Mouse (Mus musculus) R1 (cell line): ENCODE measurements around the gene Vmn1r50.
"Not testable (repeated sequence)": the region's sequence is repeated elsewhere in the genome, so short reads cannot be mapped to it uniquely, and the experiment has no call there.

Experiments used
- DNase-seq: peaks from one replicate; pipeline ENCODE4 v3.0.0-alpha.2; 2018; ENCODE audit warnings: low read depth, low spot score

The Vmn1r50 gene

DNA sequence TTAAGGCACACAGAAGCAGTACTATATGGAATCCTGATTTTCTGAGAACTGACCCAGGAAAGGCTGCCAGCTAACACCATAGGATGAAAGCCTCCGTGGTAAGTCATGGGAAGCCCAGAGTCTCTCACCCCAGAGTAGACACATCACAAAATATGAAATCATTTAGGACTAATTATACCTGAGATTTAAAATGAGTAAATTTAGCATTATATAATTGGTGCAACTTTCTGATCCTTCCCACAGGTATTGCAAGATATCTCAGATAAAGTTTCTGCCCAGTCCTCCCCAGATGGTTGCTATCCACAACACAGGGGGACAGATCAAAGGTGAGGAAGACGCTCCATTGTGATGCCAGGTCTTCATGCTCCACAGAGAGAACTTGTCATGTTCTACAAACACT is at the start of gene Vmn1r50:
Vmn1r50 (plus strand) TSS at position 301 of the 400 bp plus-strand sequence.
- no peak for DNase-seq

DNA sequence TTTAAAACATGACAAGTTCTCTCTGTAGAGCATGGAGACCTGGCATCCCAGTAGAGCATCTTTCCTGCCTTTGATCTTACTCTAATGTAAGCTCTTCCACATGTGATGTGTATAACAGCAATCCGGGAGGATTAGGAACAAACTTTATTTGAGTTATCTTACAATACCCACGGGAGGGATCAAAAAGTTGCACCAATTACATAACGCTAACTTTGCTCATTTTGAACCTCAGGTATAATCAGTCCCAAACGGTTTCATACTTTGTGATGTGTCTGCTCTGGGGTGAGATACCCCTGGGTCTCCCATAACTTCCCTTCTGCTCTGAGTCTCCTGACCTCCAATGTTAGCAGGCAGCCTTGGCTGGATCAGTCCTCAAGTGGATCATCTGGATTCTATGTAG is 22.8 kb upstream of the Vmn1r50 start, which contains the start of gene Vmn1r49:
Vmn1r49 (minus strand) TSS at position 101 of the 400 bp plus-strand sequence.
- DNase-seq: no peak

DNA sequence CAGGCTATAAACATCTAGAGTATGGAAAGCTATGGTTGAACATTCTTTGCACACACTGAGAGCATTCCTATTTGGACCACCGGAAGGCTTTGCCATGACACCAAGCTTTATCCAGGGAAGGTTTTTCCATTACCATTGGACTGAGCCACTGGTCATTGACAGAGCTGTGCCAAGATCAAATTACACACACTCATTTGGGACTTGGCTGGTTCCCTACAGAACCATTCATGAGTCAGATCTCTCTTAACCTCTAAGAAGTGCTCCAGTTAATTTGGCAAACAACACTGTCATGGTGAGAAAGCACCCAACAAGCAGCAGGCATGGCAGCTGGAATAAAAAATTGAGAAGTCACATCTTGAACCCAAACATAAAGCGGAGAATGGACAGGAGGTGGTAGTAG is 664 bp upstream of the Vmn1r50 start:
- no peak for DNase-seq

DNA sequence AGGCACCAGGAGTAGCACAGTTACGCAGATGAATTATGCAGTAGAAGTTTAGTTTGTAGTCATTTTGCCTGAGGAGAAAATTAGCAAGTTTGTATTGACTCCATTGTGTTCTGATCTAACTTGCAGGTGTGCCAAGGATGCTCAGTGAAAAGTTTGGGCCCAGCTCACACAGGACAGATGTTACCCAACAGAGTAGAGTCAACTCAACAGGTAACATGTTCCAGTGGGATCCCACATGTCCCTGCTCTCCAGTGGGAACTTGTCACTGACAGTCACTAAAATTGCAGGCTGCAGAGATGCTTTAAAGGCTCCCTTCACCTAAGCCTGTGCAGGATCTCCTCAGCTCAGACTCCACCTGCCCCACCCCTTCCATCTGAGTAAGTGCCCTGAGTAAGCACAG is 21.1 kb downstream of the Vmn1r50 start, which contains the start of gene Vmn1r51:
Vmn1r51 (plus strand) TSS at position 301 of the 400 bp plus-strand sequence.
- not testable (repeated sequence) for DNase-seq
